Mouse (Mus musculus): ENCODE data around the gene Dennd5a. TPM values are rescaled to one million over a fixed set of nuclear protein-coding genes. Genes with fewer than 3 reads are reported as not detected.

Gene Dennd5a
- total RNA-seq, 1 experiment from 2014 or later, result 171 TPM

GRCm38 (mm10) chr7:109881561-109882099 lies 78.6 kb downstream of the Dennd5a start:
- DNase-seq, result no peak

GRCm38 (mm10) chr7:109879158-109879557 lies 81.1 kb downstream of the Dennd5a start:
- DNase-seq, result no peak

- no peak for DNase-seq
Measured at GRCm38 (mm10) chr7:109876085-109876484, 84.2 kb downstream of the Dennd5a start.

GRCm38 (mm10) chr7:109875598-109875997 lies 84.7 kb downstream of the Dennd5a start:
- DNase-seq, result no peak

GRCm38 (mm10) chr7:109875033-109875432 lies 85.2 kb downstream of the Dennd5a start:
- no peak for DNase-seq

GRCm38 (mm10) chr7:109873170-109873569 lies 87.1 kb downstream of the Dennd5a start:
- no peak for DNase-seq

GRCm38 (mm10) chr7:109871232-109871631 lies 89.0 kb downstream of the Dennd5a start:
- DNase-seq, result no peak

- DNase-seq, result no peak
Measured at GRCm38 (mm10) chr7:109868498-109868897, 91.8 kb downstream of the Dennd5a start.

- no peak for DNase-seq
Measured at GRCm38 (mm10) chr7:109866643-109867042, 93.6 kb downstream of the Dennd5a start.

GRCm38 (mm10) chr7:109865370-109866229 lies 94.7 kb downstream of the Dennd5a start, which contains the start of gene Scube2:
Gene Scube2, minus strand, starts transcription at chr7:109865679.
- DNase-seq, result peak; percentile 54

GRCm38 (mm10) chr7:109863561-109863960 lies 96.7 kb downstream of the Dennd5a start:
- no peak for DNase-seq

- DNase-seq, result no peak
Measured at GRCm38 (mm10) chr7:109860162-109860561, 100.1 kb downstream of the Dennd5a start.

- DNase-seq, result no peak
Measured at GRCm38 (mm10) chr7:109859354-109859753, 100.9 kb downstream of the Dennd5a start.

GRCm38 (mm10) chr7:109852752-109853212 lies 107.5 kb downstream of the Dennd5a start:
- peak; percentile 26 for DNase-seq

- no peak for DNase-seq
Measured at GRCm38 (mm10) chr7:109852017-109852416, 108.3 kb downstream of the Dennd5a start.

GRCm38 (mm10) chr7:109850531-109850930 lies 109.7 kb downstream of the Dennd5a start:
- no peak for DNase-seq

GRCm38 (mm10) chr7:109849750-109850434 lies 110.4 kb downstream of the Dennd5a start:
- DNase-seq, result no peak

GRCm38 (mm10) chr7:109848867-109849733 lies 111.2 kb downstream of the Dennd5a start:
- DNase-seq, result no peak

- DNase-seq, result no peak
Measured at GRCm38 (mm10) chr7:109844100-109844499, 116.2 kb downstream of the Dennd5a start.

Data from adrenal gland, postnatal 25 days (tissue).